Mouse (Mus musculus): ENCODE measurements around the gene Foxd1.

- TF ChIP-seq CTCF (IDR thresholded peaks at IDR 0.05; ENCODE audit: low read depth) (no peak), EP300 (IDR thresholded peaks at IDR 0.05; ENCODE audit: low read depth) (no peak)
Observed at GRCm38 (mm10) chr13:98377746-98378145, 23.7 kb downstream of the Foxd1 start.
